Mouse (Mus musculus): ENCODE data around the gene Hid1. TPM values are rescaled to one million over a fixed set of nuclear protein-coding genes. Genes with fewer than 3 reads are reported as not detected.
A peak's percentile ranks its signal among the peaks of the same experiment; 100 is the strongest.

Hid1 gene
- polyA plus RNA-seq, 1 experiment from 2014 or later: 22.3 TPM

GRCm38 (mm10) chr11:115358468-115358867, 9.1 kb downstream of the Hid1 start:
- Histone ChIP-seq H3K36me3 (ENCODE audit: control insufficient read depth, insufficient read depth, low read length) (no peaks in the 10 kb centered on the region), H3K9me3 (ENCODE audit: control insufficient read depth, low read length) (no peaks in the 10 kb centered on the region), H3K9ac (ENCODE audit: low read length) (no peak overlapping the region), H3K27me3 (ENCODE audit: control insufficient read depth, insufficient read depth, low read length) (no peaks in the 10 kb centered on the region), H3K4me3 (ENCODE audit: low read depth, low read length) (no peak overlapping the region), H3K27ac (ENCODE audit: low read depth, low read length) (no peak overlapping the region), H3K4me2 (ENCODE audit: low read depth, low read length, severe bottlenecking) (no peak overlapping the region), H3K4me1 (replicated peaks; ENCODE audit: control insufficient read depth, insufficient read depth, low read length) (no peaks in the 10 kb centered on the region)
- WGBS: 20% methylated on average over 5 of the region's 5 CpGs
- ATAC-seq (replicated peaks; ENCODE audit: low FRiP score): no peak; the same call in 1 of the 2 replicates
- DNase-seq (ENCODE audit: low spot score): peak; percentile 80

- no peaks in the 10 kb centered on the region for H3K4me1 ChIP-seq (replicated peaks; ENCODE audit: control insufficient read depth, insufficient read depth, low read length)
- 7% methylated on average over 8 of the region's 8 CpGs for WGBS
- H3K9ac ChIP-seq (ENCODE audit: low read length): no peak overlapping the region
- no peaks in the 10 kb centered on the region for H3K36me3 ChIP-seq (ENCODE audit: control insufficient read depth, insufficient read depth, low read length)
- no peak overlapping the region for H3K27ac ChIP-seq (ENCODE audit: low read depth, low read length)
- peak; percentile 90 for DNase-seq (ENCODE audit: low spot score)
- no peak overlapping the region for H3K4me3 ChIP-seq (ENCODE audit: low read depth, low read length)
- H3K4me2 ChIP-seq (ENCODE audit: low read depth, low read length, severe bottlenecking): no peak overlapping the region
- no peaks in the 10 kb centered on the region for H3K27me3 ChIP-seq (ENCODE audit: control insufficient read depth, insufficient read depth, low read length)
- 0 out of 2 replicates have a peak, but pooled peaks have one; percentile 35 for ATAC-seq (replicated peaks; ENCODE audit: low FRiP score)
- no peaks in the 10 kb centered on the region for H3K9me3 ChIP-seq (ENCODE audit: control insufficient read depth, low read length)
These were observed 13.4 kb downstream of the Hid1 start for GRCm38 (mm10) chr11:115354183-115354582.

- no peaks in the 10 kb centered on the region for H3K36me3 ChIP-seq (ENCODE audit: control insufficient read depth, insufficient read depth, low read length)
- DNase-seq (ENCODE audit: low spot score) (no peak), ATAC-seq (replicated peaks; ENCODE audit: low FRiP score) (no peak)
- H3K4me2 ChIP-seq (ENCODE audit: low read depth, low read length, severe bottlenecking): no peak overlapping the region
- H3K9me3 ChIP-seq (ENCODE audit: control insufficient read depth, low read length): no peaks in the 10 kb centered on the region
- H3K27me3 ChIP-seq (ENCODE audit: control insufficient read depth, insufficient read depth, low read length): no peaks in the 10 kb centered on the region
- no peak overlapping the region for H3K4me3 ChIP-seq (ENCODE audit: low read depth, low read length)
- H3K27ac ChIP-seq (ENCODE audit: low read depth, low read length): no peak overlapping the region
- no peaks in the 10 kb centered on the region for H3K4me1 ChIP-seq (replicated peaks; ENCODE audit: control insufficient read depth, insufficient read depth, low read length)
- WGBS: 91% methylated on average over 5 of the region's 5 CpGs
- H3K9ac ChIP-seq (ENCODE audit: low read length): no peak overlapping the region
These were observed 14.2 kb downstream of the Hid1 start for GRCm38 (mm10) chr11:115353375-115353774.

- Histone ChIP-seq H3K27ac (ENCODE audit: low read depth, low read length) (no peak overlapping the region), H3K4me1 (replicated peaks; ENCODE audit: control insufficient read depth, insufficient read depth, low read length) (no peaks in the 10 kb centered on the region), H3K27me3 (ENCODE audit: control insufficient read depth, insufficient read depth, low read length) (no peaks in the 10 kb centered on the region), H3K36me3 (ENCODE audit: control insufficient read depth, insufficient read depth, low read length) (no peaks in the 10 kb centered on the region), H3K4me3 (ENCODE audit: low read depth, low read length) (no peak overlapping the region), H3K4me2 (ENCODE audit: low read depth, low read length, severe bottlenecking) (no peak overlapping the region), H3K9me3 (ENCODE audit: control insufficient read depth, low read length) (no peaks in the 10 kb centered on the region), H3K9ac (ENCODE audit: low read length) (no peak overlapping the region)
- WGBS: 76% methylated on average over 4 of the region's 4 CpGs
- DNase-seq (ENCODE audit: low spot score) (no peak), ATAC-seq (replicated peaks; ENCODE audit: low FRiP score) (no peak)
These were observed 17.6 kb downstream of the Hid1 start for GRCm38 (mm10) chr11:115349976-115350375.

- Histone ChIP-seq H3K27me3 (ENCODE audit: control insufficient read depth, insufficient read depth, low read length) (no peaks in the 10 kb centered on the region), H3K4me2 (ENCODE audit: low read depth, low read length, severe bottlenecking) (no peak overlapping the region), H3K4me1 (replicated peaks; ENCODE audit: control insufficient read depth, insufficient read depth, low read length) (no peaks in the 10 kb centered on the region), H3K9me3 (ENCODE audit: control insufficient read depth, low read length) (no peaks in the 10 kb centered on the region), H3K4me3 (ENCODE audit: low read depth, low read length) (no peak overlapping the region), H3K27ac (ENCODE audit: low read depth, low read length) (no peak overlapping the region), H3K36me3 (ENCODE audit: control insufficient read depth, insufficient read depth, low read length) (no peaks in the 10 kb centered on the region), H3K9ac (ENCODE audit: low read length) (no peak overlapping the region)
- no peak for ATAC-seq (replicated peaks; ENCODE audit: low FRiP score)
- DNase-seq (ENCODE audit: low spot score): no peak
- 62% methylated on average over 17 of the region's 17 CpGs for WGBS
These were observed 18.8 kb downstream of the Hid1 start for GRCm38 (mm10) chr11:115348681-115349248.

GRCm38 (mm10) chr11:115345515-115345914, 22.0 kb downstream of the Hid1 start:
- WGBS: 55% methylated on average over 7 of the region's 7 CpGs

GRCm38 (mm10) chr11:115344967-115345366, 22.6 kb downstream of the Hid1 start:
- H3K4me1 ChIP-seq (replicated peaks; ENCODE audit: control insufficient read depth, insufficient read depth, low read length): no peaks in the 10 kb centered on the region
- no peak overlapping the region for H3K4me2 ChIP-seq (ENCODE audit: low read depth, low read length, severe bottlenecking)
- ATAC-seq (replicated peaks; ENCODE audit: low FRiP score) (no peak), DNase-seq (ENCODE audit: low spot score) (no peak)
- no peak overlapping the region for H3K27ac ChIP-seq (ENCODE audit: low read depth, low read length)
- no peaks in the 10 kb centered on the region for H3K36me3 ChIP-seq (ENCODE audit: control insufficient read depth, insufficient read depth, low read length)
- H3K9me3 ChIP-seq (ENCODE audit: control insufficient read depth, low read length): no peaks in the 10 kb centered on the region
- no peak overlapping the region for H3K4me3 ChIP-seq (ENCODE audit: low read depth, low read length)
- H3K27me3 ChIP-seq (ENCODE audit: control insufficient read depth, insufficient read depth, low read length): no peaks in the 10 kb centered on the region
- 12% methylated on average over 12 of the region's 12 CpGs for WGBS
- H3K9ac ChIP-seq (ENCODE audit: low read length): no peak overlapping the region

More at GRCm38 (mm10) chr11:115345515-115345914, 22.0 kb downstream of the Hid1 start:
- DNase-seq (ENCODE audit: low spot score) (no peak), ATAC-seq (replicated peaks; ENCODE audit: low FRiP score) (no peak)
- Histone ChIP-seq H3K4me1 (replicated peaks; ENCODE audit: control insufficient read depth, insufficient read depth, low read length) (no peaks in the 10 kb centered on the region), H3K4me3 (ENCODE audit: low read depth, low read length) (no peak overlapping the region), H3K27me3 (ENCODE audit: control insufficient read depth, insufficient read depth, low read length) (no peaks in the 10 kb centered on the region), H3K4me2 (ENCODE audit: low read depth, low read length, severe bottlenecking) (no peak overlapping the region), H3K9ac (ENCODE audit: low read length) (no peak overlapping the region), H3K9me3 (ENCODE audit: control insufficient read depth, low read length) (no peaks in the 10 kb centered on the region), H3K36me3 (ENCODE audit: control insufficient read depth, insufficient read depth, low read length) (no peaks in the 10 kb centered on the region), H3K27ac (ENCODE audit: low read depth, low read length) (no peak overlapping the region)

GRCm38 (mm10) chr11:115341866-115342265, 25.7 kb downstream of the Hid1 start:
- Histone ChIP-seq H3K9ac (ENCODE audit: low read length) (no peak overlapping the region), H3K36me3 (ENCODE audit: control insufficient read depth, insufficient read depth, low read length) (no peaks in the 10 kb centered on the region), H3K4me3 (ENCODE audit: low read depth, low read length) (no peak overlapping the region), H3K27ac (ENCODE audit: low read depth, low read length) (no peak overlapping the region), H3K9me3 (ENCODE audit: control insufficient read depth, low read length) (no peaks in the 10 kb centered on the region), H3K4me1 (replicated peaks; ENCODE audit: control insufficient read depth, insufficient read depth, low read length) (no peaks in the 10 kb centered on the region), H3K27me3 (ENCODE audit: control insufficient read depth, insufficient read depth, low read length) (no peaks in the 10 kb centered on the region), H3K4me2 (ENCODE audit: low read depth, low read length, severe bottlenecking) (no peak overlapping the region)
- no peak for ATAC-seq (replicated peaks; ENCODE audit: low FRiP score)
- WGBS: 70% methylated on average over 6 of the region's 6 CpGs
- DNase-seq (ENCODE audit: low spot score): no peak

GRCm38 (mm10) chr11:115341246-115341645, 26.3 kb downstream of the Hid1 start:
- no peak overlapping the region for H3K4me3 ChIP-seq (ENCODE audit: low read depth, low read length)
- H3K36me3 ChIP-seq (ENCODE audit: control insufficient read depth, insufficient read depth, low read length): no peaks in the 10 kb centered on the region
- H3K27ac ChIP-seq (ENCODE audit: low read depth, low read length): no peak overlapping the region
- no peaks in the 10 kb centered on the region for H3K4me1 ChIP-seq (replicated peaks; ENCODE audit: control insufficient read depth, insufficient read depth, low read length)
- H3K4me2 ChIP-seq (ENCODE audit: low read depth, low read length, severe bottlenecking): no peak overlapping the region
- H3K27me3 ChIP-seq (ENCODE audit: control insufficient read depth, insufficient read depth, low read length): peaks cover 3% of the 10 kb centered on the region; the same call in 1 of the 2 replicates
- H3K9ac ChIP-seq (ENCODE audit: low read length): no peak overlapping the region
- DNase-seq (ENCODE audit: low spot score) (no peak), ATAC-seq (replicated peaks; ENCODE audit: low FRiP score) (no peak)
- no peaks in the 10 kb centered on the region for H3K9me3 ChIP-seq (ENCODE audit: control insufficient read depth, low read length)
- 64% methylated on average over 2 of the region's 2 CpGs for WGBS

Measured in forebrain, embryonic 11.5 days (tissue).